Mouse (Mus musculus) mature B cell (primary cell): ENCODE results near the gene Acvr2b.

Experiments
- in situ Hi-C: fragments of 300-500 bp; cut with MboI; formaldehyde crosslinking; loops from 2 replicates; pipeline ENCODE4 v1.14.3; 2019

Acvr2b gene

DNA sequence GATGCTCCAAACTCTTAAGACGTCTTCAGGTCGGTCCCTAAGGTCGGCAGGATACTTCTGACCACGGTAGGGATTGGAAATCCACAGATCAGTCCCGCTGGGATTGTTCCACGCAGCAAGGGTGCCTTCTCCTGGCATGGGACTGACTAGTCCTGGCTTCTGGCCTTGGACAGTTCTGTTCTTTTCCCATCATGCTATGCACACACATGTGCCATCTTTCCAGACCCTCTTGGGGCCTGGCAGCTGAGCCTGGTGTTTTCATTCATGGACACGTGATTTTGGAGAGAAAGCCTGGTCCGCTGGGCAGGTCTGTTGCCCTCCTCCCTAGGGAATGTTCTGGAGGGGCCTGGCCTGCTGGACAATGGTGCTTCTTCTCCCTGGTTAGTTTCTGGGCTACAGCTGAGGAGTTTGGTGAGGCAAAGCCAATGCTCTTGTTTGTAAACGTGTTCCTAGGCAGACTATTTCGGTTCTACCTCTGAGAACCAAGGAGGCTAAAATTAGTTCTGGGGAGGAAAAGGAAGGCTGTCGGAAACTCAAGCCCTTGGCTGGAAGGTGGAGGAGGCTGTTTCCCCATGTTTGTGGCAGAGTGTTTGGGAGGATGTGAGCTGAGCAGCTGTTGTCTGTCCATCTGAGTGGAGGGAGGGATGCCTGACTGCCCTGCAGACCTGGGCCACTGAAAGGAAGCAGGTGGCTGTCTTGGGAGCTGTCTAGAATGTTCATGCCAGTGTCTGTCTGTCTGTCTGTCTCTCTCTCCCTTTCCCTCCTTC is 7.2 kb downstream of the Acvr2b start:
- in situ Hi-C loops: no loop called here

- in situ Hi-C loops: no loop called here
Measured at GRCm38 (mm10) chr9:119409864-119410263, 7.9 kb downstream of the Acvr2b start.

- in situ Hi-C loops: no loop called here
Measured at GRCm38 (mm10) chr9:119418025-119418424, 16.1 kb downstream of the Acvr2b start.

DNA sequence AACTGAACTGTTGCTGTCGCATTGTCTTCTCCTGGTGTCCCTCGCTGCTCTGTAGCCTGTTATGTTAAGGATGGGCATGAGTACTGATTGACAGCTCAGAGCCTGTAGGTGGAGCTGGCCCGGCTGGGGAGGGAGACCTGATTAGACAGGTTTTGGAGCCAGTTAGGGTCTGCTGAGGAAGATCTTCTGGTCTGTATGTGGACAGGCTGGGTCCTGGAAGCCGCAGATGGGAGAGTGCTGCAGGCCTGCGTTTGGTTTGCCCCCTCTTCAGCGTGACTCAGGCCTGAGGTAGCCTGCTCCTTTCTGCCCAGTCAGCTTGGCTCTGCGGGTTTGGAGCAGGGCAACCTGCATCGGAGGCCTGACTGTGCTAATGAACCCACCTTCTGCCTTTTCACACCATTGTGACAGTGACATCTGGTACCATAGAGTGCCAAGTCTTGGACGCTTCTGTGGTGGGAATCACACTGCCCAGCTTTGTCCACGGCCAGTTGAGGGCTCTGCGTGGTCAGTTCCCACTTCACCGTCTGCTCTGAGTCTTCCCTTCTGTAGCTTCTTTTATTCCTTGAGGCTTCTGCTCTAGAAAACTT is 18.0 kb downstream of the Acvr2b start:
- in situ Hi-C loops: no loop called here

DNA sequence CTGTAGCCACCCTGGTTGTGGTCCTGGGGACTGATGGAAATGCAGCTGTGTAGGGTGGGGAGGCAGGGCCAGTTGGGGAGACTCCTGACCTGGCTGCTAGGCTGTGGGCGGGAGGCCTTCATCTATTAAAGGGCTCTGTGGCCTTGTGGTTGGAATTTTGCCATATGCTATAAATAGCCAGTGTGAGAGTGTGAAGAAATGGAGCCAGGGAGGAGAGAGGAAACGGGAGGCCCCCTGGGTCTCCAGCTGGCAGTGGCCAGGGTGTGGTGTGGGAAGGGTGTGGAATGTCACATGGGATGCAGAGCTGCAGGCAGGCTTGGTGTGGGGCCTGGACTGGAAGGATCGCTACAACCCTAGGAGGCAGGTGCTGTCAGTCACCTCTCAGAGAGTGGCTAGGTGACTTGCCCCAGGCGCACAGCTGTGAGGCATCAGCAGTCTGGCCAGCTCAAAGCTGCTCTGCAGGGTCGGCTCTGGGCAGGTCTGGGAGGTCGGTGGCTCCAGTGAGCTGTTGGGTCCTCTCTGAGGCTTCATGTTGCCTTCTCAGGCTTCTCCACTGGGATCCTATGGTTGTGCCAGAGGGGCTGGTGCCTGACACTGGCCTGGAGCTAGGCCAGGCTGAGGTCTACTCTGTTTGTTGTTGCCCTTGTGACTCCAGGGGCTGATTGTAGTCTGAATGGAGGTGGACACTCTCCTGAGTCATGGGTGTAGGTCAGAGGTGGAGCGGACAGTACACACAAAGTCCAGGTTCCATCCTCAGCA is 23.5 kb downstream of the Acvr2b start:
- in situ Hi-C loops: no loop called here

GRCm38 (mm10) chr9:119425976-119426415 is 24.1 kb downstream of the Acvr2b start:
- in situ Hi-C loops: no loop called here

DNA sequence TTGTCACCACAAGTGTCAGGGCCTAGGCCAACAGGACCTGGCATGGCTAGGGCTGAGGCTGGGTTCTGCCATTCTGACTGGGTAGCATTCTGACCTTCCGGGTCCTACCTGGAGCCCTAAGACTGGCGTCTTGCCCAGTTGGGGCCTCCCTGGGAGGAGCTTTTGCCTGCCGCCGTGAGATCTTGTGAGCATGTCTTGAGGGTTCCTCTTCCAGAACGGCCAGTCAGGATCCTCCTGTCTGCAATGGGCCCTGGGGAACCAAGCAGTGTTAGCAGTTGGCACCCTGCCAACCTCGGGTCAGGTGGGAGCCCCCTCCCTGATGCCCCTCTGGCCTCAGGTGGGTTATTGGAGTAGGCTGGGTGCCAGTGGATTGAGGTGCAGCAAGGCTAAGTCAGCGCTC is 24.6 kb downstream of the Acvr2b start:
- in situ Hi-C loops: no loop called here

- in situ Hi-C loops: no loop called here
Measured at GRCm38 (mm10) chr9:119430311-119430710, 28.4 kb downstream of the Acvr2b start.

GRCm38 (mm10) chr9:119435855-119436254 is 33.9 kb downstream of the Acvr2b start:
- in situ Hi-C loops: no loop called here

DNA sequence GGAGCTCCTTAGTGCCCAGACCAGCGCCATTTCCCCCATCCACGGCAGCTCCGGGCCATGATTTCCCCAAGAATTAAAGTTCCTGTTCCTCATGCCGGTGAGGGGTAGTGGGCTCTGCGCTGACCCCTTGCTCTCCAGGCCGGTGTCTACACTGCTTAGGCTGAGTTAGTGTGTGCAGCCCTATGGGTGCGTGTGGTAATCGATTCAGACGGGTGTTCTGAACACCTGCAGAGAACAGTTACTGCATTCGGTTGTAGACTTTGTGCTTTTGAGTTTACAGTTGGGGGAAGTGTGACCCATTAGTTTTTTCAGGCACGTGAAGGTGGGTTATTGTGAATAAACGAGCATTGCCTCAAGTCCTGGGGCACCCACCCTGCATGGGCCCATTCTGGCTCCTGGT is 36.1 kb downstream of the Acvr2b start:
- in situ Hi-C loops: no loop called here

DNA sequence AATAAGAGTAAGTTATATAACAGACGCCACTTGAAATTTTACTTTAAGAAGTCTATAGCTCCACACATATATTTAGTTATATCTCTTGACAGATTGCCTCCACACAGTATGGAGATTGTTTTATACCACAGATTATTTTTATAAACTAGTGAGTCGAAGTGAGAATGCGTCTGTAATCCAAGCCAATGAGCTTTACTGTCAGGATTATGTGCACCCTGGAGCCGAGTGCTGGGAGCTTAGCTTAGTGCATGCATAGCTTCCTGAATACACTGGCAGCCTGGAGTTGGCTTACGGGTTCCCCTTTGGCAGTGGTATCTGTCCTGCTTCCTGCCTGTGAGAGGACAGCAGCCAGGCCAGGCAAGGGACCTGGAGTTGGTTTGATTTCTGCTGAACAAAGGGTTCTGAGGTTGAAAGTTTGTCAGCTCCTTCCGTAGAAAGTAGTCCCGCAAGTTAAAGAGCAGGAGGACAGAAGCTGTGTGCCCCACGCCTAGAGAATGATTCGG is 36.6 kb downstream of the Acvr2b start:
- in situ Hi-C loops: no loop called here

- in situ Hi-C loops: no loop called here
Measured at GRCm38 (mm10) chr9:119444738-119445429, 43.0 kb downstream of the Acvr2b start, which contains the start of gene Exog. TSS of gene Exog (plus strand) at chr9:119444943.

- in situ Hi-C loops: no loop called here
Measured at GRCm38 (mm10) chr9:119445737-119446136, 43.8 kb downstream of the Acvr2b start.

- in situ Hi-C loops: no loop called here
Measured at GRCm38 (mm10) chr9:119455967-119456366, 54.0 kb downstream of the Acvr2b start.

DNA sequence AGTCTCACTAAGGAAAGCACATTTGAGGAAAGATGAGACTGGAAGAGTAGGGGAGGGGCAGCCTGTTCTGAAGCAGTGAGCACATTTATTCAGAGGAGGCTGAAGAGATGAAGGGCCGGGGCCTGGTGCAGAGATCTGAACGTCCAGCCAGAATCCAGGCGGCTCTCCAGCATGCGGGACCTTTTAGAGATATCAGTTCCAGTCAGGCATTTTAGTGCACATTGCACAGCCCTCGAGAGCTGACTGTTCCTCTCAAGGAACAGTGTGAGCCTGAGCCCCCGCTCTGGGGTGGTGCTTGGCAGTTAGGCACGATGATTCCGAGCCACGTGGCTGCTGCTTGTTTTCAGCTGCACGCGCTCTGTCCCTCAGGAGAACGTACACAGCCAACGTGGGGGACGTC is 55.2 kb downstream of the Acvr2b start:
- in situ Hi-C loops: no loop called here

DNA sequence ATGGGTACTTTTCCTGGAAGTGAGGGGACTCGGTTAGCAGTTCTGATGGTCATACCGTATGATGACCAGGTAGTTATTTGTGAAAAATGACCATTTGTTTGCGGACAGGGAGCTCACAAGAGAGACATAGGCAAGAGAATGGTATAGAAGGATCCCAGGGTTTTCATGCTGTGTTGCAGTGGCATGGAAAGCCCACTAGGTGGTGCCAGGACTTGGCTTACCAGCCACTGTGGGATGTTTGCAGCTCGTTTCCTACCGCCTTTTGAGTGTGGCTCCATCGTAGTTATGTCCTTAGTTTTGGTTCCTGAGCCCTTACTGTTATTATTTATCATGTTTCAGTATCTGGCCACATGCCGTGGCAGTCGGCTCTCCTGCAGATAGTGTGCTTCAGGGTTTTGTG is 58.5 kb downstream of the Acvr2b start:
- in situ Hi-C loops: no loop called here

GRCm38 (mm10) chr9:119465056-119465455 is 63.1 kb downstream of the Acvr2b start:
- in situ Hi-C loops: no loop called here

GRCm38 (mm10) chr9:119465595-119465994 is 63.7 kb downstream of the Acvr2b start:
- in situ Hi-C loops: no loop called here

- in situ Hi-C loops: no loop called here
Measured at GRCm38 (mm10) chr9:119469691-119470353, 67.9 kb downstream of the Acvr2b start.

GRCm38 (mm10) chr9:119472412-119472918 is 70.5 kb downstream of the Acvr2b start:
- in situ Hi-C loops: no loop called here

GRCm38 (mm10) chr9:119473011-119473410 is 71.1 kb downstream of the Acvr2b start:
- in situ Hi-C loops: no loop called here
